Mouse (Mus musculus) fibroblast of lung, adult 2 months (primary cell): ENCODE data around the gene Gimap4.
"Not testable (repeated sequence)": the region's sequence is repeated elsewhere in the genome, so short reads cannot be mapped to it uniquely, and the experiment has no call there.

Experiments used
- DNase-seq: peaks from one replicate; pipeline ENCODE4 v3.0.0-alpha.2; 2011; ENCODE audit warnings: low read depth

Gene Gimap4

DNA sequence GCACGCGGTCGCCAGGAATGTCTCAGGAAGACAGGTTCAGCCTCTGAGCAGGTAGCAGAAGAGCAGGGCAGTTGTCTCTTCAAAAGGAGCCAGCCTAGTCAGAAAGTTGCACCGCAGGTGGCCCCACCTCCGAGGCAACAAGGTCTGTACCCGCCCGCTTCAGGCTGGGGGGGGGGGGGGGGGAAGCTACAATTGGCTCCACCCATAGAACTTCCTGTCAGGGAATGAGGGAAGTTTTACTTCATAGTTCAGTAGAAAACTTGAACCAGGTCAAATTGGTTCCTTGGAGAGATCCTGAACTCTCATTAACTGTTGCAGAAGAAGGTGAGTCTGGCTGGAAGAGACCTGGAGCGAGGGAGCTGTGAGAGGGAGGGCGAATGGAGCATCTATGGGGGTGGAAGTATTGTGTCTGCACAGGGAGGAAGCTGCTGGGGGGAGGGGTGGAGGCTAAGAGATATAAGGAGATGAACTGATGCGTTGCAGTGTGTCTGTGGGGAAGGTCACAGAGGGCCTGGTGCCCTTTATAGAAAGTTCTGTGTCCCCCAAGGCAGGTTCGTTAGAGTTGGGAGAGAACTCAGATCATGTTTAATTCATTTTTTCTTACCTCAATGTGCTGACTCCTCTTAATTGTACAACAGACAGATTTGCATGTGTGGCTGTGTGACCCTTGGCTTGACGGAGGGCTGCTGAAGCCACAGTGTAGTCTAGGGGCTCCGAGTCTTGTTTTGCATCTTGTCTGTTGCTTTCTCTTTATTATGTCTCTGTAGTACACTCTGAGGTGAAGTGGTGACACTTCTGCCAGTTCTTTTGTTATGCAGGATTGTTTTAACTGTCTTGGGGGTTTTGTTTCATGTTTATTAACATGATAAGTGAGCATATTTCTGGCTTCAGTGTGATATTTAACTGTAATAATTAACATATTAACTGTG lies 8.2 kb upstream of the Gimap4 start, which contains the start of gene Gimap9:
Gimap9 (plus strand) TSS at position 199 of the 929 bp plus-strand sequence.
- DNase-seq = no peak

DNA sequence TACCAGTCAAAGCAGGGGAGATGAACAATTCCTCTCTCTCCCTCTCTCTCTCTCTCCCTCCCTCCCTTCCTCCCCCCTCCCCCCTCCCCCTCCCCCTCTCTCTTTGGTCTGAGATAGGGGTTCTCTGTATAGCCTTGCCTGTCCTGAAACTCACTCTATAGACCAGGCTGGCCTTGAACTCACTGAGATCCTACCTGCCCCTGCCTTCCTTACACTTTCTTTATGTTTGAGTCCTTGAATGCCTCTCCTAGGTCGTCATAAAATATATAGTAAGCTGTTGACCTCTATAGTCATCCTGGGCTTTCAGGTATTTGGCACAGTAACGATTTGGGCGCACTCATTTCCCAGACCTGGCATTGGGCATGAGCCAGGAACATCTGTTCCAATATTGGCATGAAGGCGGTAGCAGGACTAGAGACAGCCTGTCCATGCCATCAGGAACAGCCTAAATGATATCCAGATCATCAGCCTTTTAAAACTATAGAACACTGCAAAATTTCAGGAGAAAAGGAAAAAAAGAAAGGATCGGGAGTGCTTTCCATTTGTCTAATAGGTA lies 7.4 kb upstream of the Gimap4 start:
- DNase-seq = no peak

- no peak for DNase-seq
These were observed 6.6 kb upstream of the Gimap4 start for GRCm38 (mm10) chr6:48677492-48678345.

- DNase-seq = no peak
These were observed 6.0 kb upstream of the Gimap4 start for GRCm38 (mm10) chr6:48678391-48678790.

DNA sequence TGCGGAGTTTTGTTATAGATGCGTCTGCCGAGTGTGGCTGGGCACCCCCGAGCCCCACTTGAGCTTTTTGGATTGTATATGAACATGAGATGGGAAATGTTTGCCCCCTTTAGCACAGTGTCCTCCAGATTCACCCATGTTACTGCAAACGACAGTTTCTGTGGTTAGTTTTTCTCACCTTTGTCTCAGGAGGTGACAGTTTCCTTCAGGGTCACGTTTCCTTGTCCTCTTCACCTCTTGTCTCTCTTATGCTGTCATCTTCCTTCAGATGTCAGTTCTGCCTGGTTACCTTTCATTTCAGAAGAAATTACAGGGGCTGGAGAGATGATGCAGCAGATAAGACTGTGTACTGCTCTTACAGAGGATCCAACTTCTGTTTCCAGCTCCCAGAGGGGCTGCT lies 4.6 kb upstream of the Gimap4 start:
- no peak for DNase-seq

- no peak for DNase-seq
These were observed 3.9 kb upstream of the Gimap4 start for GRCm38 (mm10) chr6:48680421-48680820.

- DNase-seq = no peak
These were observed 2.8 kb upstream of the Gimap4 start for GRCm38 (mm10) chr6:48681472-48682090.

- DNase-seq = no peak
These were observed 2.1 kb upstream of the Gimap4 start for GRCm38 (mm10) chr6:48682271-48682670.

DNA sequence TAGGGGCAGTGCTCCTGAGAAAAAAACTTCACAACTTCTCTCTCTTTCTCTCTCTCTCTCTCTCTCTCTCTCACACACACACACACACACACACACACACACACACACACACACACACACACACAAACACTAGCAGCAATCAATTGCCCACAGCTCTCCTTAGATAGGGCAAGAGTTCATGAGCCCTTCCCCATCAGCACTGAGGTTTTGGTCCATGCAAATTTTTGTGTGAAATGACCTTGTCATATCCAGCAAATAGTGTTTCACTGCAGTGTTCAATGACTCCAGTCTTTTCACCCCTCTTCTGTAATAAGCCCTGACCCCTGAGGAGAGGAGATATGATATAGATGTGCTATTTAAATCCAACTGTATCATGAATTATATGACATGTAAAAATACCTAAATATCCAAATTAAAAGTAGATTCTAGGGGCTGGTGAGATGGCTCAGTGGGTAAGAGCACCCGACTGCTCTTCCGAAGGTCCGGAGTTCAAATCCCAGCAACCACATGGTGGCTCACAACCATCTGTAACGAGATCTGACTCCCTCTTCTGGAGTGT lies 1.0 kb upstream of the Gimap4 start:
- DNase-seq = not testable (repeated sequence)

GRCm38 (mm10) chr6:48684806-48685205 lies 457 bp downstream of the Gimap4 start:
- DNase-seq = no peak

DNA sequence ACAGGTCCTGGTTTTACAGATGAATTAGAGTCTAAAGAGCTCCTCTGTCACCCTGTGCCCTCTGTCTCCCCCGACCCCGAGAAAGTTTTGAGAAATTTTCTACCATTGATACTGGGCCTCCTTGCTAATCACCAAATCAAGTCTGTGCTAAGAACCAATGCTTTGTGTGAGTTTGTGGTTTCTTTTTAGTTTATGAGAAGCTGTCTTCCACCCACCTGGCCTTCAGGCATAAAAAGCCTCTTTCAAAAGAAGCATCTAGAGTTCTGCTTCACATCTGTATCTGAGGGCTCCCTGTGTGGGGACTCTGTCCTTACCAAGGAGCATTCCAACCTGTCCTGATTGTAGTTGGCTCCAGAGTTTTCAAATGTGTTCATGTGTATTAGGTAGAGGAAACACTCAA lies 902 bp downstream of the Gimap4 start:
- DNase-seq = no peak

DNA sequence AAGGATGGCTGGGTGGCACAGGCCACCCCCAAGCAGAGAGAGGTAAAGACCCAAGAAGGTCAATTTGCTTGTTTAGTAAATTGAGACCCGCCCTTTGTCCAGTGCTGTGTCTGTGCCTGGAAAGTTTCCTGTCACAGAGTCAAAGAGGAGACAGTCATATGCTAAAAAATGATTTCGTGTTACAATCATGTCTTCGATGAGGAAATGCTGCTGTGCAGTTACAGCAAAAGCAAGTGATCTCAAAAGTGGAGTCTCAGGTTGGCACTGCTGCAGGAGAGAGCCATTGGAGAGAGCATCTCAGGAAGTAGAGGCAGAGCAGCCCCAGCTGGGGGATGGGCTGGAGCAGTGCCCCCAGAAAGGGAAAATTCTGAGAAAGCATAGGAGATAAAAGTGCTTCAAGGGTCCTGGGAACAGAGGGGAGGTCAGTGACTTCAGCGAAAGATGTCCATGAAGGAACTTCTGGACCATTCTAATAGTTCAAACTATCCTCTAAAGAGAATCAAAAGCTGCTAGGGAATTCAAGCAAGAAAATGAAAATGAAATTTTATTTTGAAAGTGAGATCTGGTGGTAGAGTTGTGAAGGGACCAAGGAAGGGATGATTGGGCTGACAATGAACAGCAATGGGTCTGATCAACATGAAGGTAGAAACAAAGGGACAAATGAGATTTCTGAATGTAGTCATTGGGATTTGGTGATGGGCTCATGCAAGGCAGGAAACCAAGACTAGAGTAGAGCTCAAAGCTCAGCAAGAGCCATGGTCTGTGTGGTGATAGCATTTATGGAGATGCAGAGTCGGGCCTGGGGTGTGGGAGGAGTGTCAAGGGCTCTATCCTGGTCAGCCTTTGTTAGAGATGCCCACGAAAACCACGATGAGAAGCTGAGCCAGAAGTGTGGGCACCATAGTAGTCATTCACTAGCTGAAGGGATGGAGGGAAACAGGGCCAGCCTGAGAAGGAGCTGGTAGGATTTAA lies 1.6 kb downstream of the Gimap4 start:
- DNase-seq = no peak

- DNase-seq = no peak
These were observed 2.7 kb downstream of the Gimap4 start for GRCm38 (mm10) chr6:48687077-48687476.

- no peak for DNase-seq
These were observed 5.0 kb downstream of the Gimap4 start for GRCm38 (mm10) chr6:48689320-48689719.

GRCm38 (mm10) chr6:48692962-48693361 lies 8.6 kb downstream of the Gimap4 start:
- no peak for DNase-seq

- DNase-seq = no peak
These were observed 12.6 kb downstream of the Gimap4 start for GRCm38 (mm10) chr6:48696830-48697554.

DNA sequence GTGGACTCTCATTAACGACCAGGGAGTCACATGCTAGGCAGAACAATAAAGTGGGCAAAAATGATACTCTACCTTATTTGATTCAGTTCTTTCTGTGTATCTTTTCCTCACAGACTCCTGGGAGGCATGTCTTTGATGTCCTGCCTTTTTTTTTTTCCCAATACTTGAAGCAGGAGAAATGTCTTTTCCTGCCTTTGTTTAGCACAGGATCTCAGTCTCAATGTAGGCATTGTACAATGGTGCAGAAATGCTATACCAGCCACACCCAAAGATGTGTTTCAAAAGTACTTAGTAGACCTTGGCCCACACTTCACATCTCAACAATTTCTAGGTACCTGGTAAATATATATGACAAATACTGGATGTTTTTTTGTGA lies 13.2 kb downstream of the Gimap4 start:
- no peak for DNase-seq

- no peak for DNase-seq
These were observed 13.9 kb downstream of the Gimap4 start for GRCm38 (mm10) chr6:48698066-48698856.

- DNase-seq = no peak
These were observed 14.5 kb downstream of the Gimap4 start for GRCm38 (mm10) chr6:48698888-48699287.
